Mouse (Mus musculus) spleen, postnatal 36 days (tissue): ENCODE measurements around the gene Nppa.

Experiments
- DNase-seq, 2 experiments: peaks; one replicate each; pipeline ENCODE4 v3.0.0; 2022; ENCODE audit warnings: low spot score in 2 of 2, mixed read lengths in 1 of 2

The Nppa gene

GRCm38 (mm10) chr4:148000202-148000772 lies at the start of gene Nppa:
Gene Nppa (plus strand): TSS chr4:148000722.
- DNase-seq = no peak

- DNase-seq = no peak
These were observed 46.9 kb upstream of the Nppa start for GRCm38 (mm10) chr4:147953590-147953989.

- DNase-seq = no peak
These were observed 43.4 kb upstream of the Nppa start for GRCm38 (mm10) chr4:147957141-147957540.

GRCm38 (mm10) chr4:147959881-147960831 lies 40.4 kb upstream of the Nppa start:
- peak; percentile 16 to 52 for DNase-seq

- DNase-seq = no peak
These were observed 37.7 kb upstream of the Nppa start for GRCm38 (mm10) chr4:147962781-147963180.

- DNase-seq = no peak
These were observed 36.9 kb upstream of the Nppa start for GRCm38 (mm10) chr4:147963623-147964022.

- no peak for DNase-seq
These were observed 34.8 kb upstream of the Nppa start for GRCm38 (mm10) chr4:147965712-147966111.

- no peak for DNase-seq
These were observed 31.7 kb upstream of the Nppa start for GRCm38 (mm10) chr4:147968816-147969215.

GRCm38 (mm10) chr4:147969337-147969736 lies 31.2 kb upstream of the Nppa start:
- DNase-seq = no peak

GRCm38 (mm10) chr4:147976237-147976636 lies 24.3 kb upstream of the Nppa start:
- no peak for DNase-seq

- no peak for DNase-seq
These were observed 22.8 kb upstream of the Nppa start for GRCm38 (mm10) chr4:147977726-147978125.

GRCm38 (mm10) chr4:147978391-147978790 lies 22.1 kb upstream of the Nppa start:
- no peak for DNase-seq

GRCm38 (mm10) chr4:147979441-147979860 lies 21.1 kb upstream of the Nppa start:
- DNase-seq = no peak

- DNase-seq = no peak
These were observed 15.1 kb upstream of the Nppa start, which contains the start of gene Nppb for GRCm38 (mm10) chr4:147985205-147986132. Gene Nppb (plus strand): TSS chr4:147985788.

- no peak for DNase-seq
These were observed 6.9 kb upstream of the Nppa start for GRCm38 (mm10) chr4:147993571-147994095.

- DNase-seq = no peak
These were observed 5.2 kb upstream of the Nppa start for GRCm38 (mm10) chr4:147995311-147995710.

GRCm38 (mm10) chr4:148001013-148001789 lies 679 bp downstream of the Nppa start:
- no peak for DNase-seq

- no peak for DNase-seq
These were observed 1.3 kb downstream of the Nppa start for GRCm38 (mm10) chr4:148001866-148002265.

- no peak for DNase-seq
These were observed 3.8 kb downstream of the Nppa start for GRCm38 (mm10) chr4:148004361-148004760.

GRCm38 (mm10) chr4:148008412-148008811 lies 7.9 kb downstream of the Nppa start:
- DNase-seq = no peak

GRCm38 (mm10) chr4:148009641-148010040 lies 9.1 kb downstream of the Nppa start:
- DNase-seq = no peak
